Mouse (Mus musculus): ENCODE data around the gene Bst1. TPM values are rescaled to one million over a fixed set of nuclear protein-coding genes. Genes with fewer than 3 reads are reported as not detected.

Bst1 gene
- total and polyA plus RNA-seq, 2 experiments = 0.16 to 0.18 TPM

DNA sequence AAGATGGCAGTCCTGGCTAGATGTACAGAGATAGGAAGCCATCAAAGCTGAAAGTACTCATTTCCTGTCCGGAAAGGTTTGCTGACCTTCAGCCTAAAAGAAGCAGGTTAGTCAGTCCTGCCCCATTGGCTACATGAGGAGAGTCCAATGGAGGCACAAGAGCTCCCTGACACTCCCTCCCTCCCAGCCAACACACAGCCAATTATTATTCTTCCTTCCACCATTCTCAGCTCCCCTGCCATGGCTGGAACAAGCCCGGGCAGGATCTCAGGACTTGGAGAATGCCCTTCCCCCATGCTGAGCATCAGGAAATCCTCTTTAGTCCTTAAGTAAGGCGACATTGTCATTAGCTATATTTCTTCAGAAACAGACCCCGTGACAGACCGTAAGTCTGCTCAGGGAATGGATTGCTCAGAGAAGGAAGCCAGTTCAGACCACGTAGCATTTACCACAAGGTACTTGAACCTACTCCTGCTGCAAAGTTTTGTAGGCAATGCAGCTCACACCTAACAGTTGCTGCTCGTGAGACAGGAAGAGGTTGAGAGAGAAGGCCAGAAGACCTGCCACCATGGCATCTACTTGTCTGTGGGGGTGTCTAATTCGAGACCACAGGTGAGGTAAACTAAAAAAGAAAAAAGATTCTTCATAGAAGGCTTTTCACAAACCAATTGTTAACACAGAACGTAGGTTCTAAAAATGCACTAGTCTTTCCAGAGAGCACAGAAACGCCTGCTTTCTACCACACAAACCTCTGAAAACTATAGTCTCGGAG, 34.6 kb downstream of the Bst1 start:
- TF ChIP-seq CTCF (IDR thresholded peaks at IDR 0.05; ENCODE audit: low read depth, low read length) (no peak), POLR2A (IDR thresholded peaks at IDR 0.05; ENCODE audit: extremely low read depth, insufficient read depth, low read length) (no peak)
- peaks cover 3% of the 10 kb centered on the region; the same call in 1 of the 2 replicates for H3K4me1 ChIP-seq (ENCODE audit: control insufficient read depth, insufficient read depth, low read length)
- 80% methylated on average over 11 of the region's 11 CpGs for WGBS

DNA sequence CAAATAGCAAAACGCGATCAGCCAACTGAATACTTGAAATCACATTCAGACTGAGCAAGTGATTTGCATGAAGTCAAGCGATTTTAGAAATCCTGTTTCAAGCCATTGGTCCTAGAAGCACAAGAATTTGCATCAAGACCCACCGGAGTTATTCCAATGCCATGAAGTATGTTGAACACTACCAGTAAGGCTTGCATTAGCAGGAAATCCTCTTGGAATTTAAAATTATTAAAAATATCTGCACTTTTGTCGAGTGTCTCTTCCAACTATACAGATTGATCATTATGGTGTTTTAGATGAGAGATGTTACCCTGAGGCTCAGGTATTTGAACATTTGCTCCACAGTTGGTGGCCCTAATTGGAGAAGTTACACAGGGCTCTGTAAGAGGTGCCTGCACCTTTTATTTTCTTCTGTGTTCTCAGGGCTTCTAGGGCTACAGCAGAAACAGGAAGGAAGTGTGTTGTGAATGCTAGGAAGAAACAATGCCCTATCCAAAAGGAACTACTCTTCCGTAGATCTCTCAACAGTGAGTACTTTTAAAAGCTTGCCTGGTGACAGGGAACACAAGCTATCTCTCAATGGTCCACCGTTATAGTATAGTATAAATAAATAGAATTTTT, 35.3 kb downstream of the Bst1 start:
- Histone ChIP-seq H3K27me3 (ENCODE audit: control insufficient read depth, insufficient read depth, low read length) (no peaks in the 10 kb centered on the region; the same call in 1 of the 2 replicates), H3K4me3 (ENCODE audit: insufficient read depth, low read depth, low read length) (no peak overlapping the region), H3K79me2 (ENCODE audit: control insufficient read depth, insufficient read depth, low read length) (no peaks in the 10 kb centered on the region), H3K9ac (ENCODE audit: low read depth, low read length) (no peak overlapping the region), H3K36me3 (ENCODE audit: control insufficient read depth, insufficient read depth, low read length) (no peaks in the 10 kb centered on the region), H3K4me1 (ENCODE audit: control insufficient read depth, insufficient read depth, low read length) (peaks cover 3% of the 10 kb centered on the region; the same call in 1 of the 2 replicates), H3K27ac (replicated peaks; ENCODE audit: insufficient read depth, low read depth, low read length) (peak overlapping the region; percentile 62; the same call in 1 of the 2 replicates)
- 74% methylated on average over 7 of the region's 7 CpGs for WGBS
- TF ChIP-seq POLR2A (IDR thresholded peaks at IDR 0.05; ENCODE audit: extremely low read depth, insufficient read depth, low read length) (no peak), CTCF (IDR thresholded peaks at IDR 0.05; ENCODE audit: low read depth, low read length) (no peak)
- peak; percentile 19 for DNase-seq (ENCODE audit: extremely low read depth, low read depth, low spot score)

More for the DNA sequence above, 34.6 kb downstream of the Bst1 start:
- no peak for DNase-seq (ENCODE audit: extremely low read depth, low read depth, low spot score)
- no peaks in the 10 kb centered on the region for H3K36me3 ChIP-seq (ENCODE audit: control insufficient read depth, insufficient read depth, low read length)
- no peaks in the 10 kb centered on the region; the same call in 1 of the 2 replicates for H3K27me3 ChIP-seq (ENCODE audit: control insufficient read depth, insufficient read depth, low read length)
- peak overlapping the region; percentile 62 for H3K27ac ChIP-seq (replicated peaks; ENCODE audit: insufficient read depth, low read depth, low read length)
- no peaks in the 10 kb centered on the region for H3K79me2 ChIP-seq (ENCODE audit: control insufficient read depth, insufficient read depth, low read length)
- no peak overlapping the region for H3K4me3 ChIP-seq (ENCODE audit: insufficient read depth, low read depth, low read length)
- H3K9ac ChIP-seq (ENCODE audit: low read depth, low read length) = no peak overlapping the region

DNA sequence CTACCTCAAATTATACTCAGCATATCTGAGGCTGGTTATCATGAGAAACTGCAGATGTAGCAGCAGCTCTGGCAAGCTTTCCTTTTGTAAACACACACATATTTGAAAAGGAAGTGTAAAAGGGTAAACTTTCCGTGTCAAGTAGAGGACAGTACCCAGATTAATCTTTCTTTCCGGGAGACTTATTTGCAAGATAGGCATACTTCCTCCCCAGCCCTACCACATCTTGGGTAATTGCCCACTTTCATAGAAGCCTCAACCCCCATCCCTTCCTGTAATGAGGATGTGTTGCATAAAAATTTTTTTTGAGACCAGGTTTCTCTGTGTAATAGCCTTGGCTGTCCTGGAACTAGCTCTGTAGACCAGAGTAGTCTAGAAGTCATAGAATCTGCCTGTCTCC, 37.1 kb downstream of the Bst1 start:
- peak overlapping the region; percentile 76 for H3K27ac ChIP-seq (replicated peaks; ENCODE audit: insufficient read depth, low read depth, low read length)
- peak; percentile 58 for DNase-seq (ENCODE audit: extremely low read depth, low read depth, low spot score)

DNA sequence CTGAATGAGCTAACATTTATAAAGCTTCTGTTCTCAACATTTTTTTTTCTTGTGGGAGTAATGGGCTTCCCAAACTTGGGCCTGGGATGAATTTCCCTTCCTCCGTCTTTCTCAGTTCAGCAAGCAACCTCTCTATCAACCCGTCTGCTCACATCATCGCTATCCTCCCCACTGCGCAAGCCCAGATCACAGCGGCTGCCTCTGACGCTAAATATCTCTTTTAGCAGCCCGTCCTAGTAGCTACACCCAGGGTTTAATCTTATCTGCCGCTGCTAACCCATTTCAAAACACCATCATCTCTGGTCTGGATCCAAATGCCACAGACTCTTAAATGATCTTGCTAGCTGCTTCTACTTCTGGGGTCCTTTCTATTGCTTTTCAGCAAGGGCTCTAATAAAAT, 41.0 kb downstream of the Bst1 start:
- no peaks in the 10 kb centered on the region for H3K27me3 ChIP-seq (ENCODE audit: control insufficient read depth, insufficient read depth, low read length)
- WGBS = 80% methylated on average over 8 of the region's 8 CpGs
- H3K4me1 ChIP-seq (ENCODE audit: control insufficient read depth, insufficient read depth, low read length) = peaks cover 3% of the 10 kb centered on the region; the same call in 1 of the 2 replicates
- H3K9ac ChIP-seq (ENCODE audit: low read depth, low read length) = no peak overlapping the region
- no peaks in the 10 kb centered on the region for H3K36me3 ChIP-seq (ENCODE audit: control insufficient read depth, insufficient read depth, low read length)
- no peak overlapping the region for H3K27ac ChIP-seq (replicated peaks; ENCODE audit: insufficient read depth, low read depth, low read length)
- no peak overlapping the region for H3K4me3 ChIP-seq (ENCODE audit: insufficient read depth, low read depth, low read length)
- TF ChIP-seq POLR2A (IDR thresholded peaks at IDR 0.05; ENCODE audit: extremely low read depth, insufficient read depth, low read length) = no peak
- no peak for TF ChIP-seq CTCF (IDR thresholded peaks at IDR 0.05; ENCODE audit: low read depth, low read length)
- no peak for DNase-seq (ENCODE audit: extremely low read depth, low read depth, low spot score)
- H3K79me2 ChIP-seq (ENCODE audit: control insufficient read depth, insufficient read depth, low read length) = no peaks in the 10 kb centered on the region

More for the DNA sequence above, 37.1 kb downstream of the Bst1 start:
- Histone ChIP-seq H3K36me3 (ENCODE audit: control insufficient read depth, insufficient read depth, low read length) (no peaks in the 10 kb centered on the region), H3K79me2 (ENCODE audit: control insufficient read depth, insufficient read depth, low read length) (no peaks in the 10 kb centered on the region), H3K4me3 (ENCODE audit: insufficient read depth, low read depth, low read length) (no peak overlapping the region), H3K27me3 (ENCODE audit: control insufficient read depth, insufficient read depth, low read length) (no peaks in the 10 kb centered on the region), H3K4me1 (ENCODE audit: control insufficient read depth, insufficient read depth, low read length) (peaks cover 3% of the 10 kb centered on the region; the same call in 1 of the 2 replicates), H3K9ac (ENCODE audit: low read depth, low read length) (peak overlapping the region; percentile 58; the same call in 1 of the 2 replicates)
- TF ChIP-seq CTCF (IDR thresholded peaks at IDR 0.05; ENCODE audit: low read depth, low read length) = no peak
- no peak for TF ChIP-seq POLR2A (IDR thresholded peaks at IDR 0.05; ENCODE audit: extremely low read depth, insufficient read depth, low read length)
- 28% methylated on average over 2 of the region's 2 CpGs for WGBS

DNA sequence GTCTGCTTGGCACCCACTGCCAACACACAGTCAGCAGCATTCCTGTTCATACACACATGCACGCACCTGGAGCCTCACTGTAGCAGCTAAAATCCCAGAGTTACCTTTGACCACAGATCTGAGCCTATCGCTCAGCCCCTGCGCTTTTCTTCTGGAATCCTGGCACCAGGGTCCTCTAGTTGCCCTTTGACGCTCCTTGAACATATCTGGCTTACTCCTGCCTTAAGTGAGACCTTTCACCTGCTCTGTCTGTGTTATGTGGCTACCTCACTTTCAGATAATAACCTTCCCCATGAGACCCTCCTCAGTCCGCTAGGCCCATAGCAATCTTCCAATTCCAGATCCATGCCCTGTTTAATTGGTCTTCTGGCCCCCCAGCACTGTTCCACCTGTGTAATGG, 41.4 kb downstream of the Bst1 start:
- TF ChIP-seq POLR2A (IDR thresholded peaks at IDR 0.05; ENCODE audit: extremely low read depth, insufficient read depth, low read length) (no peak), CTCF (IDR thresholded peaks at IDR 0.05; ENCODE audit: low read depth, low read length) (no peak)
- no peaks in the 10 kb centered on the region; the same call in 1 of the 2 replicates for H3K4me1 ChIP-seq (ENCODE audit: control insufficient read depth, insufficient read depth, low read length)
- no peak overlapping the region for H3K27ac ChIP-seq (replicated peaks; ENCODE audit: insufficient read depth, low read depth, low read length)
- no peaks in the 10 kb centered on the region for H3K36me3 ChIP-seq (ENCODE audit: control insufficient read depth, insufficient read depth, low read length)
- WGBS = 94% methylated on average over 5 of the region's 5 CpGs
- H3K9ac ChIP-seq (ENCODE audit: low read depth, low read length) = no peak overlapping the region
- no peaks in the 10 kb centered on the region for H3K79me2 ChIP-seq (ENCODE audit: control insufficient read depth, insufficient read depth, low read length)
- H3K27me3 ChIP-seq (ENCODE audit: control insufficient read depth, insufficient read depth, low read length) = no peaks in the 10 kb centered on the region
- no peak overlapping the region for H3K4me3 ChIP-seq (ENCODE audit: insufficient read depth, low read depth, low read length)
- no peak for DNase-seq (ENCODE audit: extremely low read depth, low read depth, low spot score)

Data from liver, adult 2 months (tissue).